Mouse (Mus musculus): Measurements from ENCODE around the gene Thbs2. TPM values are rescaled to one million over a fixed set of nuclear protein-coding genes. Genes with fewer than 3 reads are reported as not detected.

Thbs2 gene
- polyA plus RNA-seq, 1 experiment from 2014 or later = 3.1 TPM

DNA sequence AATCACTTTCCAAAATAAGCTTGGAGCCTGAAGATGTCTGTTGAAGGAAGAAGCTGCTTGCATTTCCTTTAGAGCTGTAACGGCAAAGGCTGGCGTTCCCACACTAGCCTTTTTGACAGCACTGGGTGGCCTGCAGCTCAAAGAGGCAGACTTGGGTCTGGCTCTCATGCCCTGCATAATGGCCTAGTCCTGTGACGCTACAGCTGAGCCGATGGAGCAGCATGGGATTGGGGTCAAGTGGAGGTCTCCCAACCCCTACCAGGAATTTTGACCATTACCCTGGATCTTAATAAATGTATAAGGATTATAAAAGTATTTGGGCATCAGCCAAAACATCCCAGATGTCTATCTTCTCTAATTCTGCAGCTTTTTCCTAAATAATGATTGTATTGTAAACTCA, 75.0 kb downstream of the Thbs2 start:
- Histone ChIP-seq H3K4me2 (ENCODE audit: low read depth) (no peak overlapping the region), H3K9ac (ENCODE audit: low read length) (no peak overlapping the region), H3K4me1 (ENCODE audit: control insufficient read depth, insufficient read depth, low read length) (no peaks in the 10 kb centered on the region), H3K4me3 (ENCODE audit: low read depth, low read length) (no peak overlapping the region), H3K27ac (ENCODE audit: low read depth, low read length) (no peak overlapping the region), H3K27me3 (ENCODE audit: control insufficient read depth, insufficient read depth, low read length) (no peaks in the 10 kb centered on the region), H3K9me3 (ENCODE audit: control insufficient read depth, low read length) (no peaks in the 10 kb centered on the region), H3K36me3 (ENCODE audit: control insufficient read depth, insufficient read depth, low read length) (no peaks in the 10 kb centered on the region)
- ATAC-seq (ENCODE audit: insufficient read depth, low FRiP score, low TSS enrichment) = no peak
- WGBS = 74% methylated on average over 4 of the region's 4 CpGs
- DNase-seq (ENCODE audit: low spot score) = no peak

Other genes with a start within 250 kb of the Thbs2 start
- 4.4 and 4.7 TPM in 2 replicates for gene Wdr27, start 248.9 kb upstream of the Thbs2 start, polyA plus RNA-seq (2014; fragmentation: Nextera tagmentation; extraction: Ambion mirVana)
- gene 1600012H06Rik, start 248.9 kb upstream of the Thbs2 start, polyA plus RNA-seq (2014; fragmentation: Nextera tagmentation; extraction: Ambion mirVana) = 31.6 and 36.2 TPM in 2 replicates

All from neural tube, embryonic 11.5 days (tissue).